In genomic region chr14:52295558-52296264, GRCm38 (mm10) we compare ENCODE assay signal across 9 mouse cellular contexts. TPM values are rescaled to one million over a fixed set of nuclear protein-coding genes. Genes with fewer than 3 reads are reported as not detected.
DNase-seq lines count a peak whose midpoint lies in the region; ATAC-seq and TF ChIP-seq lines count a peak whose summit lies in the region.
"Had no signal": no experiment of that assay in that cellular context is flagged by ENCODE, and none has a peak within 500 bp of the region (broad histone marks: within the 10 kb centered on the region; RNA-seq: fewer than 3 reads in every experiment).

No protein-coding gene starts in this region.

- no peak overlapping the region for H3K27ac ChIP-seq in cerebellum, adult 2 months (ENCODE audit: insufficient read depth, low read length)
- no peak overlapping the region for H3K27ac ChIP-seq in embryonic facial prominence, embryonic 14.5 days (replicated peaks; ENCODE audit: low read depth, low read length)
- H3K27ac ChIP-seq: liver, embryonic 15.5 days had no signal

- TF ChIP-seq CTCF in cerebellum, adult 2 months (IDR thresholded peaks at IDR 0.05; ENCODE audit: borderline replicate concordance, insufficient read depth, low read depth, low read length): peak; percentile 15; the same call in 1 of the 2 replicates

- peaks cover 91% of the 10 kb centered on the region for H3K36me3 ChIP-seq in embryonic facial prominence, embryonic 14.5 days (ENCODE audit: control insufficient read depth, insufficient read depth, low read length)

- no peak for DNase-seq in cerebellum, adult 2 months
- DNase-seq in cerebellum, postnatal 14 days: no peak
- DNase-seq in 3T3-L1 (ENCODE audit: low read depth, low spot score): peak; percentile 72
- peak; percentile 74 for DNase-seq in embryonic facial prominence, embryonic 14.5 days (ENCODE audit: low spot score)
- DNase-seq in adrenal gland, adult 8-10 months: no peak
- no peak for DNase-seq in ovary, postnatal 10 days (ENCODE audit: low spot score)
- DNase-seq in right cerebral cortex, postnatal 14 days: no peak

- H3K4me2 ChIP-seq in embryonic facial prominence, embryonic 14.5 days (ENCODE audit: low read depth, low read length): no peak overlapping the region
- H3K4me2 ChIP-seq: liver, embryonic 15.5 days had no signal

- WGBS in cerebellum, adult 2 months: 62% methylated on average over 6 of the region's 6 CpGs
- WGBS in embryonic facial prominence, embryonic 14.5 days: 71% methylated on average over 6 of the region's 6 CpGs

- no peak for TF ChIP-seq POLR2A in cerebellum, adult 2 months (IDR thresholded peaks at IDR 0.05; ENCODE audit: borderline replicate concordance, insufficient read depth, low read length)

- no peak overlapping the region for H3K4me3 ChIP-seq in cerebellum, adult 2 months (replicated peaks; ENCODE audit: insufficient read depth, low read depth, low read length)
- H3K4me3 ChIP-seq in embryonic facial prominence, embryonic 14.5 days (ENCODE audit: low read depth, low read length): no peak overlapping the region
- H3K4me3 ChIP-seq: liver, embryonic 15.5 days had no signal

- H3K27me3 ChIP-seq in cerebellum, adult 2 months (ENCODE audit: control insufficient read depth, insufficient read depth, low read length): no peaks in the 10 kb centered on the region
- H3K27me3 ChIP-seq in embryonic facial prominence, embryonic 14.5 days (replicated peaks; ENCODE audit: control insufficient read depth, insufficient read depth, low read length): no peaks in the 10 kb centered on the region
- H3K27me3 ChIP-seq: liver, embryonic 15.5 days had no signal

- H3K9me3 ChIP-seq in embryonic facial prominence, embryonic 14.5 days (ENCODE audit: control insufficient read depth, low read length): no peaks in the 10 kb centered on the region
- H3K9me3 ChIP-seq: liver, embryonic 15.5 days had no signal

- ATAC-seq in embryonic facial prominence, embryonic 14.5 days (ENCODE audit: low read depth): peak; percentile 54; the same call in 1 of the 2 replicates
- peak; percentile 60 for ATAC-seq in megakaryocyte, adult 5-6 weeks (ENCODE audit: poor library complexity, severe bottlenecking)

- no peak overlapping the region for H3K9ac ChIP-seq in embryonic facial prominence, embryonic 14.5 days (ENCODE audit: low read depth, low read length)
- H3K9ac ChIP-seq: liver, embryonic 15.5 days had no signal

- H3K4me1 ChIP-seq in cerebellum, adult 2 months (ENCODE audit: control insufficient read depth, insufficient read depth, low read length): no peaks in the 10 kb centered on the region
- H3K4me1 ChIP-seq in embryonic facial prominence, embryonic 14.5 days (ENCODE audit: control insufficient read depth, insufficient read depth, low read length): no peaks in the 10 kb centered on the region
- H3K4me1 ChIP-seq: liver, embryonic 15.5 days had no signal

RNA-seq across cellular contexts. Expression of gene Mettl3, which starts 9.2 kb away (rescaled TPM):
- polyA plus RNA-seq in cerebellum, adult 2 months (2012; rRNA removed): 36.4 and 40.6 TPM in 2 replicates
- polyA plus RNA-seq in embryonic facial prominence, embryonic 14.5 days (2014; fragmentation: Nextera tagmentation; extraction: Ambion mirVana): 27.0 and 36.8 TPM in 2 replicates
- total RNA-seq in megakaryocyte, adult 5-6 weeks (2015): 36.2 and 42.1 TPM in 2 replicates
- 29.9 TPM in 2 replicates for total RNA-seq in megakaryocyte, adult 5-6 weeks (2017)
- total RNA-seq in adrenal gland, adult 8-10 months (2022): 10 to 100 TPM; 39.3 to 66.6 (median 55.2) TPM

RNA-seq across cellular contexts. Expression of gene Rab2b, which starts 16.4 kb away (rescaled TPM):
- polyA plus RNA-seq in cerebellum, adult 2 months (2012; rRNA removed): 37.0 and 37.7 TPM in 2 replicates
- 17.3 and 19.9 TPM in 2 replicates for polyA plus RNA-seq in embryonic facial prominence, embryonic 14.5 days (2014; fragmentation: Nextera tagmentation; extraction: Ambion mirVana)
- 5.3 and 7.8 TPM in 2 replicates for total RNA-seq in megakaryocyte, adult 5-6 weeks (2015)
- 3.6 and 4.6 TPM in 2 replicates for total RNA-seq in megakaryocyte, adult 5-6 weeks (2017)
- total RNA-seq in adrenal gland, adult 8-10 months (2022): 10 to 100 TPM; 43.1 to 54.0 (median 48.4) TPM

RNA-seq across cellular contexts. Expression of gene Tox4, which starts 16.8 kb away (rescaled TPM):
- polyA plus RNA-seq in cerebellum, adult 2 months (2012; rRNA removed): 40.2 and 45.2 TPM in 2 replicates
- polyA plus RNA-seq in embryonic facial prominence, embryonic 14.5 days (2014; fragmentation: Nextera tagmentation; extraction: Ambion mirVana): 36.9 and 38.5 TPM in 2 replicates
- 29.9 and 33.1 TPM in 2 replicates for total RNA-seq in megakaryocyte, adult 5-6 weeks (2015)
- total RNA-seq in megakaryocyte, adult 5-6 weeks (2017): 37.7 and 41.4 TPM in 2 replicates
- 10 to 100 TPM; 54.4 to 80.8 (median 70.4) TPM for total RNA-seq in adrenal gland, adult 8-10 months (2022)

RNA-seq across cellular contexts. Expression of gene Sall2, which starts 32.9 kb away (rescaled TPM):
- polyA plus RNA-seq in cerebellum, adult 2 months (2012; rRNA removed): 60.0 TPM in 2 replicates
- polyA plus RNA-seq in embryonic facial prominence, embryonic 14.5 days (2014; fragmentation: Nextera tagmentation; extraction: Ambion mirVana): 18.1 and 19.4 TPM in 2 replicates
- total RNA-seq in megakaryocyte, adult 5-6 weeks (2015): 0.51 TPM in 1 of 2 replicates, not detected in the other
- 0.07 and 0.37 TPM in 2 replicates for total RNA-seq in megakaryocyte, adult 5-6 weeks (2017)
- 10 to 100 TPM in 2 of 4 experiments, 1 to 10 TPM in 2; 7.3 to 15.2 (median 12.0) TPM for total RNA-seq in adrenal gland, adult 8-10 months (2022)

RNA-seq across cellular contexts. Expression of gene Chd8, which starts 38.1 kb away (rescaled TPM):
- 66.8 and 67.6 TPM in 2 replicates for polyA plus RNA-seq in cerebellum, adult 2 months (2012; rRNA removed)
- 35.5 and 42.9 TPM in 2 replicates for polyA plus RNA-seq in embryonic facial prominence, embryonic 14.5 days (2014; fragmentation: Nextera tagmentation; extraction: Ambion mirVana)
- 73.1 and 77.7 TPM in 2 replicates for total RNA-seq in megakaryocyte, adult 5-6 weeks (2015)
- total RNA-seq in megakaryocyte, adult 5-6 weeks (2017): 36.9 and 47.6 TPM in 2 replicates
- total RNA-seq in adrenal gland, adult 8-10 months (2022): 100 to 1,000 TPM in 2 of 4 experiments, 10 to 100 TPM in 2; 82.2 to 142 (median 108) TPM

Comparison
In these comparisons a context has a peak if more than half of its experiments do, and no peak if none do; other contexts are left out.
1. DNase-seq: peak in 3T3-L1 (single experiment) and embryonic facial prominence, embryonic 14.5 days (single experiment); none in cerebellum, adult 2 months (0 of 2), cerebellum, postnatal 14 days (0 of 2), adrenal gland, adult 8-10 months (single experiment), ovary, postnatal 10 days (single experiment) and right cerebral cortex, postnatal 14 days (single experiment).
2. RNA of gene Rab2b, which starts 16.4 kb away (total RNA-seq): 43.1 to 54.0 TPM in adrenal gland, adult 8-10 months; 3.6 to 7.8 TPM in megakaryocyte, adult 5-6 weeks; every median in the first group is over 4 times any median in the second.